Mouse (Mus musculus): ENCODE results near the gene Zmym4. TPM values are rescaled to one million over a fixed set of nuclear protein-coding genes. Genes with fewer than 3 reads are reported as not detected.

The Zmym4 gene
- total and polyA plus RNA-seq, 3 experiments, result 14.9 to 71.1 (median 23.6) TPM

- no peak overlapping the region for H3K9ac ChIP-seq (ENCODE audit: control insufficient read depth, low read depth, low read length, poor library complexity, severe bottlenecking)
- TF ChIP-seq SMC3 (IDR thresholded peaks at IDR 0.05; ENCODE audit: low read depth, low read length) (no peak), GATA1 (IDR thresholded peaks at IDR 0.05; ENCODE audit: low read depth, low read length) (no peak), ZC3H11A (IDR thresholded peaks at IDR 0.05; ENCODE audit: low read depth, low read length) (no peak), POLR2AphosphoS2 (IDR thresholded peaks at IDR 0.05; ENCODE audit: low read length) (no peak), MXI1 (IDR thresholded peaks at IDR 0.05; ENCODE audit: low read depth, low read length) (no peak), MAX (IDR thresholded peaks at IDR 0.05; ENCODE audit: low read length) (no peak), KAT2A (conservative IDR thresholded peaks at IDR 0.05; ENCODE audit: low read depth, low read length) (no peak), GABPA (IDR thresholded peaks at IDR 0.05; ENCODE audit: low read depth, low read length) (no peak), ZNF384 (IDR thresholded peaks at IDR 0.05; ENCODE audit: low read depth, low read length) (no peak), HCFC1 (IDR thresholded peaks at IDR 0.05; ENCODE audit: low read depth, low read length) (no peak), RAD21 (IDR thresholded peaks at IDR 0.05; ENCODE audit: low read depth, low read length) (no peak), EP300 (IDR thresholded peaks at IDR 0.05; ENCODE audit: low read depth in 1 of 2, low read length in 2 of 2) (no peak), RCOR1 (IDR thresholded peaks at IDR 0.05; ENCODE audit: low read depth, low read length) (no peak), MEF2A (IDR thresholded peaks at IDR 0.05; ENCODE audit: extremely low read depth, insufficient replicate concordance, low read depth, low read length, poor library complexity, severe bottlenecking) (no peak), TBP (IDR thresholded peaks at IDR 0.05; ENCODE audit: low read depth, low read length) (no peak)
- no peak for DNase-seq (ENCODE audit: low read depth, low spot score)
- no peaks in the 10 kb centered on the region for H3K27me3 ChIP-seq (ENCODE audit: control insufficient read depth in 1 of 2, insufficient read depth in 2 of 2, low read length in 2 of 2)
- peaks cover 0 to 1% of the 10 kb centered on the region in 2 experiments; a peak in 2 of 4 replicates for H3K36me3 ChIP-seq (ENCODE audit: control insufficient read depth in 1 of 2, insufficient read depth in 2 of 2, low read length in 2 of 2)
- H3K4me1 ChIP-seq (ENCODE audit: control insufficient read depth in 1 of 2, insufficient read depth in 2 of 2, low read length in 2 of 2), result no peaks in the 10 kb centered on the region
- H3K27ac ChIP-seq (ENCODE audit: control insufficient read depth, low read depth, low read length), result no peak overlapping the region
- H3K9me3 ChIP-seq (replicated peaks; ENCODE audit: insufficient read depth, low read length), result no peaks in the 10 kb centered on the region
- H3K79me2 ChIP-seq (ENCODE audit: control insufficient read depth, insufficient read depth, low read length, poor library complexity), result no peaks in the 10 kb centered on the region
- no peak overlapping the region for H3K4me3 ChIP-seq (ENCODE audit: control insufficient read depth in 1 of 2, insufficient read depth in 1 of 2, low read depth in 2 of 2, low read length in 2 of 2)
Observed at GRCm38 (mm10) chr4:126860268-126860986, 107.5 kb downstream of the Zmym4 start.

DNA sequence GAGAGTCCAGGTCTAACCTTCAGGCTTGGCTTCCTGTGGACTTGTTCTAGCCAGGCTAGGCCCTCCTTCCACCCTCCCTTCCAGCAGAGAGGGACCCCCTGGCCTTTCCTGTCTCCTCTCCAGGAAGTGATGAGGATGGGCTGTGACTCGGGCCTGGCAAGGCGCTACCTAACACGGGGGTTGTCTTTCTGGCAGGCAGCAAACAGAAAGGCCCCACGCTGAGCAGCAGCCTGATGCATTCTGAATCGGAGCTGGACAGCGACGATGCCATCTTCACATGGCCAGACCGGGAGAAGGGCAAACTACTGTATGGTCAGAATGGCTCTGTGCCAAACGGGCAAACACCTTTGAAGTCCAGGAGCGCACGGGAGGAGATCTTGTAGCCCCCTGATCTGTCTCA lies 115.0 kb downstream of the Zmym4 start:
- H3K36me3 ChIP-seq (ENCODE audit: control insufficient read depth in 1 of 2, insufficient read depth in 2 of 2, low read length in 2 of 2), result peaks cover 0 to 2% of the 10 kb centered on the region in 2 experiments; a peak in 2 of 4 replicates
- H3K4me1 ChIP-seq (ENCODE audit: control insufficient read depth in 1 of 2, insufficient read depth in 2 of 2, low read length in 2 of 2), result peaks cover 0 to 5% of the 10 kb centered on the region in 2 experiments; a peak in 1 of 4 replicates
- no peak overlapping the region for H3K4me3 ChIP-seq (ENCODE audit: control insufficient read depth in 1 of 2, insufficient read depth in 1 of 2, low read depth in 2 of 2, low read length in 2 of 2)
- no peaks in the 10 kb centered on the region for H3K9me3 ChIP-seq (replicated peaks; ENCODE audit: insufficient read depth, low read length)
- H3K27me3 ChIP-seq (ENCODE audit: control insufficient read depth in 1 of 2, insufficient read depth in 2 of 2, low read length in 2 of 2), result no peaks in the 10 kb centered on the region
- H3K79me2 ChIP-seq (ENCODE audit: control insufficient read depth, insufficient read depth, low read length, poor library complexity), result no peaks in the 10 kb centered on the region
- H3K9ac ChIP-seq (ENCODE audit: control insufficient read depth, low read depth, low read length, poor library complexity, severe bottlenecking), result no peak overlapping the region
- no peak overlapping the region for H3K27ac ChIP-seq (ENCODE audit: control insufficient read depth, low read depth, low read length)
- DNase-seq (ENCODE audit: low read depth, low spot score), result no peak
- TF ChIP-seq ZNF384 (IDR thresholded peaks at IDR 0.05; ENCODE audit: low read depth, low read length) (no peak), SIN3A (IDR thresholded peaks at IDR 0.05; ENCODE audit: low read length) (no peak), POLR2AphosphoS5 (IDR thresholded peaks at IDR 0.05; ENCODE audit: borderline replicate concordance, low read depth, low read length) (no peak), ZMIZ1 (IDR thresholded peaks at IDR 0.05; ENCODE audit: low read depth, low read length) (no peak), USF2 (IDR thresholded peaks at IDR 0.05; ENCODE audit: borderline replicate concordance in 1 of 2, insufficient read depth in 1 of 2, low read depth in 1 of 2, low read length in 2 of 2) (no peak), KAT2A (conservative IDR thresholded peaks at IDR 0.05; ENCODE audit: low read depth, low read length) (no peak), E2F4 (IDR thresholded peaks at IDR 0.05; ENCODE audit: borderline replicate concordance, low read depth, low read length) (no peak), MYC (IDR thresholded peaks at IDR 0.05; ENCODE audit: low read depth, low read length) (no peak)
